Mouse (Mus musculus): ENCODE results near the gene Gm42715.
"Not testable (repeated sequence)": the region's sequence is repeated elsewhere in the genome, so short reads cannot be mapped to it uniquely, and the experiment has no call there.

Gene Gm42715

GRCm38 (mm10) chr7:127498407-127498806, 21.0 kb upstream of the Gm42715 start:
- DNase-seq: peak; percentile 57

GRCm38 (mm10) chr7:127508291-127508690, 11.1 kb upstream of the Gm42715 start:
- DNase-seq: no peak

- not testable (repeated sequence) for DNase-seq
These were observed 9.6 kb upstream of the Gm42715 start for GRCm38 (mm10) chr7:127509830-127510229.

- no peak for DNase-seq
These were observed 8.1 kb upstream of the Gm42715 start for GRCm38 (mm10) chr7:127511241-127511640.

DNA sequence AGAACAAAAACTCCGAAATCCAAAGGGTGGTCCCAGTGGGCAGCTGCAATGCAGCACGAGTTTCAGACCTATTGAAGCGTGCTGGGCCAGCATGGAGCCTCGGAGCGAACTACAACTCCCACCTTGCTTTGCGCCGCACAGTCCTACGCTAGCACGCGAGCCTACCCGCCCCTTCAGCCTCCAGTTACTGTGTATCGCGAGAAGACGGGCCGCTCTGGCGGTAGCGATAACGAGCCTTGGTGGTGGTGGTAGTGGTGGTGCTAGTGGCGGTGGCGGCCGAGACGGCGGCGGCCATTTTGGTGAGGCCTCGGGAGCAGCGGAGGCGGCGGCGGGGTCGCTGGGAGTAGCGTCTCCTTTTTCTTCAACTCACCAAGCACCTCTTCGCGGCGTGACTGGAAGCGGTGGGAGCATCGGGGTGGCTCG, 7.6 kb upstream of the Gm42715 start, which contains the start of gene Srcap:
Srcap (plus strand) TSS at position 176 of the 423 bp plus-strand sequence.
- peak; percentile 96 for DNase-seq

- peak; percentile 90 for DNase-seq
These were observed 7.0 kb upstream of the Gm42715 start for GRCm38 (mm10) chr7:127512231-127513015.

- peak; percentile 22 for DNase-seq
These were observed 6.4 kb upstream of the Gm42715 start for GRCm38 (mm10) chr7:127513016-127513390.

DNA sequence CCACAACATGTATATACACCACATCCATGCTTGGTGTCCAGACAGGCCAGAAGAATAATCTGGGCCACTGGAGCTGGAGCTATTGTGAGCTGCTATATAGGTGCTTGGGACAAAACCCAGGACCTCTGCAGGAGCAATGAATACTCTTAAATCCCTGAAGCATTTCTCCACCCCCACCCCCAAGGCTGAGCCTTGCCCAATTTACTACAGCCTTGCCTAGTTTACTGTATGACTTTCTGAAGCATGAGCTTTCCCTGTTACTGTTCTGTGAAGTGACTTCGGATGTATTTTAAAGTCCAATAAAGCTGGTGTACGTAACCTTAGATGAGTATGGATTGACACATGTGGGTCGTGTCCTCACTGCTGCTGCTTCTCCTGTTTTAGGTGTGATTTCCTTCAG, 5.6 kb upstream of the Gm42715 start:
- DNase-seq: no peak

DNA sequence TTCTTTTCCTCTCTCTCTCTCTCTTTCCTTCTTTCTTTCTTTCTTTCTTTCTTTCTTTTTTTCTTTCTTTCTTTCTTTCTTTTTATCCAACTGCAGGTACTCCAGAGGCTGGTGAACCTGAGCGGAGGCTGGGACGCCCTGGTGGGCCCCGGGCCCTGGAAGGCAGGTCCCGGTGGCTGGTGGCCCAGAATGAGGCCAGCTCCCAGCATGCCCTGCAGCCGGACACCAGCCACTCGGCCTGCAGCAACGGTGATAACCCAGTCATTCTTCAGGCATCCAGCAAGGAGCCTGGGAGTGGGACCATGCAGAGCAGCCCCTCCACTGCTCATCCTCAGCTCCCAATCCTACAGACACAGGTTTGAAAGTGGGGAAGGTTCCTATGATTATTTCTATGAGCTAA, 3.5 kb upstream of the Gm42715 start:
- DNase-seq: no peak

DNA sequence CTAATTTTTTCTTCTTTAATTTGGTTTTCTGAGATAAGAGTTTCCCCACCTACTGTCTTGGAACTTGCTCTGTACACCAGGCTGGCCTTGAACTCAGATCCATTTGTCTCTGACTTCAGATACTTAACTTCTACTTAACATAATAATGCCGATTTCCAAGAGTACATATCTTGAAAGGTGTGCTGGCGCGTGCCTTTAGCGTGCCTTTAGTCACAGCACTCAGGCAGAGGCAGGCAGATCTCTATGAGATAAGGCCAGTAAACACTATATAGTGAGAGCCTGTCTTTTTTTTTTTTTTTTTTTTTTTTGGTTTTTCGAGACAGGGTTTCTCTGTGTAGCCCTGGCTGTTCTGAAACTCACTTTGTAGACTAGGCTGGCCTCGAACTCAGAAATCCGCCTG, 3.0 kb upstream of the Gm42715 start:
- DNase-seq: no peak

GRCm38 (mm10) chr7:127541671-127542070, 22.3 kb downstream of the Gm42715 start:
- DNase-seq: no peak

GRCm38 (mm10) chr7:127549116-127549835, 29.9 kb downstream of the Gm42715 start:
- DNase-seq: no peak

DNA sequence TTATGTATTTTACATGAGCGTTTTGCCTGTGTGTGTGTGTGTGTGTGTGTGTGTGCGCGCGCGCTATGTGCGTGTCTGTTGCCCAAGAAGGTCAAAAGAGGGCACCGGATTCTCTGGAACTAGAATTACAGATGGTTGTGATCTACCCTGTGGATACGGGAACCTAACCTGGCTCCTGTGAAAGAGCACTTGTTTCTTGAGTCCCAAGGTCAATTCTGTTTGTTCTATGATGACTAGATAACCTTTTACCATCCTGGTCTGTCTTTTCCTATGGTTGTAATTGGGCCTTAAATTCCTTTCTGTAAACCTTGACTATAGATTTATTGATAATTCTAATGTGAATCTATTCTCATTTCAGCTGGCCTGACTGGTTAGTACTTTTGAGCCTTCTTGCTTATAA, 32.2 kb downstream of the Gm42715 start:
- DNase-seq: no peak

- DNase-seq: no peak
These were observed 41.2 kb downstream of the Gm42715 start for GRCm38 (mm10) chr7:127560580-127560979.

GRCm38 (mm10) chr7:127561340-127561858, 42.0 kb downstream of the Gm42715 start, which contains the start of gene Tmem265:
Tmem265 (plus strand) TSS chr7:127561390.
- DNase-seq: peak; percentile 14

DNA sequence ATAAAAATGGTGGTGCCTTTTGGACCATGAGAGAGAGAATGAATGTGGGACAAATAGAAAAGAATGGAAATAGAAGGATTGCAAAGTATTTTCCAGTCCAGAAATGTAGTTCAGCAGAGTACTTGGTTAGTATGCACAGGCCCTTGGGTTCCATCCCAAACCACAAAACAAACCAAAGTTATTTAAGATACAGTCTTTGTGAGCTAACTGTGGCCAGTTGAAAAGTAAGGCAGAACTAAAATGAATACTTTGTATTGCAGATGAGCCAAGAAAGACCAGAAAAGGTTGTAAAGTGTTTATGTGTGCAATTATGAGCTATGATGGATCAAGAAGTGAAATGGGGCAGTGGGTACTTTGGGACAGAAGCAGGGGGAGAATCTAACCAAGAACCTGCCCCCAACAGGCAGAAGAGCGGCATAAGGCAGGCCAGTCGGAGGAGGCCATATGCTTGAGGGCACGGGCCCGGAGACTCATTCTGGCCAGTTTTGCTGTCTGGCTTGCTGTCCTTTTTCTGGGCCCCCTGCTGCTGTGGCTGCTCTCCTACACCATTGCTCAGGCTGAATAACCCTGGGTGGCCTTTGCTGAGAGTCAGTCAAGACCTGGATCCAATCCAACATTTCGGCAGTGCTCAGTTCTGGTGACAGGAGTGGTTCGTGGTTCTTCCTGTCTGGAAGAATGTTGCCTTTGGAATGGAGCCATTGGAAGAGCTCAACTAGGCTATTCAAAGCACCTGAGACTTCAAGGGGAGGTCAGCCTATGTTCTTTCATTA, 45.2 kb downstream of the Gm42715 start:
- DNase-seq: peak; percentile 16

DNA sequence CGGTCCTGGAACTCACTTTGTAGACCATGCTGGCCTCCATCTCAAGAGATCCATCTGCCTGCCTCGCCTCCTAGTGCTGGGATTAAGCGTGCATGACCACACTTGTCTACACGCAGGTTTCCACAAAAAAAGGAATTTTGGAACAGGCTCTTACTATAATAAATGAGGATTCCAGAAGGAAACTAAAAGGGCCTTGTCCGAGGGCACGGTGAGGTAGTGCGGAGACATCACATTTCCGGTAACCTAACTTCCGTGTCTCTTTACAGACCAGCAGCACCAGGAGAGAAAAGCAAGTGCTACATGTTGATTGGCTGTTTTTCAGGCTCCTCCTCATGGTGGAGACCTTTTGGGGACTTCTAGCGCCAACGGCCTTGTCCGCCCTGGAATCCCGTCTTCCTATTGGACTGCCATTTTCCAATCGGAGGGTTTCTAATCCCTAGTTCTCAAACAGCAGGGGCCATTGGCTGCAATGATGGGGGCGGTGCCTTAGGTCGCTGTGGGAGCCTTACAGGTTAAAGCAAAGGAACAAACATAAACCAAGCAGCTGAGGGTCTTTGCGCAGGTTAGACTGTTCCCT, 53.6 kb downstream of the Gm42715 start, which contains the start of gene Phkg2:
Phkg2 (plus strand) TSS at position 446 of the 577 bp plus-strand sequence.
- peak; percentile 89 for DNase-seq

DNA sequence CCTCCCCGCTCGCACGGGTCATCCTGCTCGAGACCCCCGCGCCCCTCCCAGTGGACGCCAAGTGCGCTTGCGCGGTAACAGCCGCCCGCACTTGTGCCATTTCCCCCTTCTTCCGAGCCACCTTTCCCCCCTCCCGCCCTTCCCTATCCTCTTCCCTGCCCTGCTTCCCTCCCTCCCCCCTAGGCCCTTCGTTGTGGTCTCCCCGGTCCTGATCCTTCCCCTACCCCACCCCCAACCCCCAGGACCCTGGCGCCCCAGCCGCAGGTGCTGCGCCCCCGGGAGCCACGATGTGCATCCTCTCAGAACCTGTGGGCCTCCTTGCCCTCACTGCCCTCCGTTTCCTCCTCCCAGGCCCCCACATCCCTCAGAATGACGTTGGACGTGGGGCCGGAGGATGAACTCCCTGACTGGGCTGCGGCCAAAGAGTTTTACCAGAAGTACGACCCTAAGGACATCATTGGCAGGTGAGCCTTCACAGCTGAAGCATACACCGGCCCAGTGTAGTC, 54.2 kb downstream of the Gm42715 start:
- DNase-seq: no peak

- DNase-seq: no peak
These were observed 54.7 kb downstream of the Gm42715 start for GRCm38 (mm10) chr7:127574115-127574514.

DNA sequence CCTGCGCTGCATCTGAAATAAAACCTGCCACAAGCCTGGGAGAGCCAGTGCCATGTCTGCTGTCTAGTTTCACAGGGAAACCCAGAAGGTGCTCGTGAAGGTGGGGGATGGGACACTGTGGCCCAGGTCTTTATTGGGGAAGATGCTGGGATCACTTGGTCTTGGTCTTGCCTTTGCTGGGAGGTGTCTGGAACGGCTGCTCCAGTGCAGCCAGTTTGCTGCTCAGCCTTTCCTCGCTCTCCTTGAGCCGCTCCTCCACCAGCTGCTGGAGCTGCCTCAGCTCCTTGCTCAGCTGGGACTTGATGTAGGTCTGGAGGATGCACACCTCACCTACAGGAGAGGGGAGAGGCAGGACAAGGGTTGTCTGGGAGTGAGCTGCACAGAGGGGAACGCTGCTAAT, 63.9 kb downstream of the Gm42715 start:
- no peak for DNase-seq

DNA sequence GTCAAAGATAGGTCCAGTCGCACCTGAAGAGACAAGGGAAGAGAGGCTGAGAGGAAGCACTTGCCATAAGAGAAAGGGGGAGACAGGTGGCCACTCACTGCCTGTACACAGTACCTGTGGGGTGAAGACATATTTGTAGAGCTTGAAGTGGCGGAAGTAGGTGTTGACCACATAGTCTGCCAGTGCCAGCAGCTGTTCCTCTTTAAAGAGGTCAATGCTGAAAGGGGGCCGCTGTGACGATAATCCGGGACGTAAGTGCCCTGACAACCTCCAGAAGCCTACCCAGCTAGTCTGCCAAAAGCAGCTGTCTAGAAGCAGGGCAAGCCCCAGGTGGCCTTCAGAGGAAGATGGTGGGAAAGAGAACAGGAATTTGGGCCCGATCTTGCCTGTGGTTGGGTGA, 65.6 kb downstream of the Gm42715 start:
- DNase-seq: peak; percentile 14

GRCm38 (mm10) chr7:127586149-127586548, 66.8 kb downstream of the Gm42715 start:
- DNase-seq: no peak
